Comparison of ENCODE assay signal across 16 mouse cellular contexts in genomic region chr1:84443640-84444039, GRCm38 (mm10).
DNase-seq lines count a peak whose midpoint lies in the region; ATAC-seq lines count a peak whose summit lies in the region.
"Had no signal": no experiment of that assay in that cellular context is flagged by ENCODE, and none has a peak within 500 bp of the region (broad histone marks: within the 10 kb centered on the region; RNA-seq: fewer than 3 reads in every experiment).

No protein-coding gene starts in this region.

- peaks cover 5% of the 10 kb centered on the region; the same call in 1 of the 2 replicates for H3K4me1 ChIP-seq in hindbrain, embryonic 13.5 days (replicated peaks)
- no peaks in the 10 kb centered on the region for H3K4me1 ChIP-seq in hindbrain, embryonic 12.5 days
- peaks cover 20% of the 10 kb centered on the region; the same call in 1 of the 2 replicates for H3K4me1 ChIP-seq in neural tube, embryonic 13.5 days (replicated peaks)
- H3K4me1 ChIP-seq: liver, embryonic 13.5 days had no signal

- peak overlapping the region; percentile 0; the same call in 1 of the 2 replicates for H3K27ac ChIP-seq in hindbrain, embryonic 13.5 days
- no peak overlapping the region for H3K27ac ChIP-seq in hindbrain, embryonic 12.5 days
- no peak overlapping the region for H3K27ac ChIP-seq in neural tube, embryonic 13.5 days (replicated peaks)
- H3K27ac ChIP-seq: liver, embryonic 13.5 days had no signal

- no peak overlapping the region for H3K4me2 ChIP-seq in hindbrain, embryonic 13.5 days
- H3K4me2 ChIP-seq in hindbrain, embryonic 12.5 days (replicated peaks): no peak overlapping the region
- H3K4me2 ChIP-seq in neural tube, embryonic 13.5 days: no peak overlapping the region
- H3K4me2 ChIP-seq: liver, embryonic 13.5 days had no signal

- no peak for DNase-seq in neural tube, embryonic 10.5 days (ENCODE audit: extremely low spot score, low spot score)
- peak; percentile 64 to 90 for DNase-seq in left cerebral cortex, postnatal 14 days (ENCODE audit: low spot score in 2 of 2)
- DNase-seq in telencephalon, adult 2 months (ENCODE audit: low read depth, low spot score): peak; percentile 75
- DNase-seq in gastrocnemius, postnatal 25 days: no peak
- DNase-seq in cerebellum, postnatal 36 days: no peak
- DNase-seq: cerebellum, adult 9-10 months; kidney, adult 18-20 months; kidney, postnatal 4 days; liver, embryonic 13.5 days; lung, postnatal 4 days; thymus, postnatal 14 days had no signal

- intact Hi-C loops in left cerebral cortex, postnatal 14 days (cut with DNase I): no loop called here

- no peaks in the 10 kb centered on the region for H3K27me3 ChIP-seq in hindbrain, embryonic 13.5 days
- H3K27me3 ChIP-seq in hindbrain, embryonic 12.5 days: no peaks in the 10 kb centered on the region
- H3K27me3 ChIP-seq in neural tube, embryonic 13.5 days: no peaks in the 10 kb centered on the region
- H3K27me3 ChIP-seq: liver, embryonic 13.5 days had no signal

- H3K4me3 ChIP-seq in hindbrain, embryonic 13.5 days: no peak overlapping the region
- H3K4me3 ChIP-seq in hindbrain, embryonic 12.5 days: no peak overlapping the region
- H3K4me3 ChIP-seq in neural tube, embryonic 13.5 days: no peak overlapping the region
- H3K4me3 ChIP-seq: liver, embryonic 13.5 days; myocyte had no signal

- H3K36me3 ChIP-seq in hindbrain, embryonic 13.5 days: peaks cover 16% of the 10 kb centered on the region
- peaks cover 13% of the 10 kb centered on the region; the same call in 1 of the 2 replicates for H3K36me3 ChIP-seq in hindbrain, embryonic 12.5 days
- peaks cover 26% of the 10 kb centered on the region for H3K36me3 ChIP-seq in neural tube, embryonic 13.5 days
- H3K36me3 ChIP-seq: liver, embryonic 13.5 days had no signal

- H3K9me3 ChIP-seq in hindbrain, embryonic 13.5 days: no peaks in the 10 kb centered on the region
- no peaks in the 10 kb centered on the region for H3K9me3 ChIP-seq in hindbrain, embryonic 12.5 days (replicated peaks)
- H3K9me3 ChIP-seq in neural tube, embryonic 13.5 days: no peaks in the 10 kb centered on the region
- H3K9me3 ChIP-seq: liver, embryonic 13.5 days had no signal

- no peak for ATAC-seq in hindbrain, embryonic 13.5 days (ENCODE audit: low FRiP score)
- ATAC-seq in hindbrain, embryonic 12.5 days (ENCODE audit: low FRiP score): no peak
- 0 out of 2 replicates have a peak, but pooled peaks have one; percentile 34 for ATAC-seq in neural tube, embryonic 13.5 days (ENCODE audit: low read depth)
- ATAC-seq: activated CD4-positive, CD25-positive, alpha-beta regulatory T cell, adult 4 months had no signal

- WGBS in hindbrain, embryonic 13.5 days: 60% methylated on average over 3 of the region's 3 CpGs
- WGBS in hindbrain, embryonic 12.5 days: 65% methylated on average over 3 of the region's 3 CpGs
- WGBS in neural tube, embryonic 13.5 days: 50% methylated on average over 3 of the region's 3 CpGs

- no peak overlapping the region for H3K9ac ChIP-seq in hindbrain, embryonic 13.5 days
- H3K9ac ChIP-seq in hindbrain, embryonic 12.5 days: no peak overlapping the region
- no peak overlapping the region for H3K9ac ChIP-seq in neural tube, embryonic 13.5 days
- H3K9ac ChIP-seq: liver, embryonic 13.5 days had no signal

Comparison
In these comparisons a context has a peak if more than half of its experiments do, and no peak if none do; other contexts are left out.
1. DNase-seq: peak in left cerebral cortex, postnatal 14 days (2 of 2) and telencephalon, adult 2 months (single experiment); none in neural tube, embryonic 10.5 days (single experiment), gastrocnemius, postnatal 25 days (single experiment) and cerebellum, postnatal 36 days (0 of 2).